Mouse (Mus musculus) embryonic facial prominence, embryonic 15.5 days (tissue): ENCODE data around the gene Rfc2. TPM values are rescaled to one million over a fixed set of nuclear protein-coding genes. Genes with fewer than 3 reads are reported as not detected.

Experiments used
- ATAC-seq: fragments of 200-750 bp; cut with Nextera tagmentation; 2 replicates; pipeline ENCODE4 v1.8.0; 2017; ENCODE audit warnings: low read depth, moderate TSS enrichment; ENCODE audit not compliant: insufficient number of reproducible peaks, low FRiP score, low TSS enrichment
- H3K27ac ChIP-seq: fragments of 300-500 bp; sonication (generic); replicated peaks from 2 replicates; pipeline ENCODE4 v1.5.1; 2015; ENCODE audit warnings: mild to moderate bottlenecking, inconsistent platforms
- H3K27me3 ChIP-seq: fragments of 300-500 bp; sonication (generic); 2 replicates; pipeline ENCODE4 v1.6.1; 2015; ENCODE audit warnings: inconsistent platforms
- H3K36me3 ChIP-seq: fragments of 300-500 bp; sonication (generic); 2 replicates; pipeline ENCODE4 v1.6.1; 2015; ENCODE audit warnings: mild to moderate bottlenecking, inconsistent platforms
- H3K4me1 ChIP-seq: fragments of 300-500 bp; sonication (generic); 2 replicates; pipeline ENCODE4 v1.6.1; 2015; ENCODE audit warnings: inconsistent platforms
- H3K4me2 ChIP-seq: fragments of 300-500 bp; sonication (generic); replicated peaks from 2 replicates; pipeline ENCODE4 v1.6.1; 2015; ENCODE audit warnings: mild to moderate bottlenecking, inconsistent platforms
- H3K4me3 ChIP-seq: fragments of 300-500 bp; sonication (generic); replicated peaks from 2 replicates; pipeline ENCODE4 v1.5.1; 2015; ENCODE audit warnings: mild to moderate bottlenecking, inconsistent platforms
- H3K9ac ChIP-seq: fragments of 300-500 bp; sonication (generic); 2 replicates; pipeline ENCODE4 v1.6.1; 2015; ENCODE audit warnings: inconsistent platforms
- H3K9me3 ChIP-seq: fragments of 300-500 bp; sonication (generic); replicated peaks from 2 replicates; pipeline ENCODE4 v1.6.1; 2016; ENCODE audit warnings: inconsistent platforms
- WGBS: fragments of 180-500 bp; shearing (Covaris S2); methylation state at CpG from one replicate; pipeline ENCODE4 v1.1.7; 2015; 5-methylcytosine and 5-hydroxymethylcytosine counted together
- polyA plus RNA-seq: library from polyadenylated mRNA; unstranded; fragments of >200 nt; fragmentation: Nextera tagmentation; extraction: Ambion mirVana; gene quantifications from 2 replicates; pipeline ENCODE4 v1.2.1, GENCODE M21; 2015

Rfc2 gene
- polyA plus RNA-seq, 1 experiment from 2014 or later = 238 TPM

DNA sequence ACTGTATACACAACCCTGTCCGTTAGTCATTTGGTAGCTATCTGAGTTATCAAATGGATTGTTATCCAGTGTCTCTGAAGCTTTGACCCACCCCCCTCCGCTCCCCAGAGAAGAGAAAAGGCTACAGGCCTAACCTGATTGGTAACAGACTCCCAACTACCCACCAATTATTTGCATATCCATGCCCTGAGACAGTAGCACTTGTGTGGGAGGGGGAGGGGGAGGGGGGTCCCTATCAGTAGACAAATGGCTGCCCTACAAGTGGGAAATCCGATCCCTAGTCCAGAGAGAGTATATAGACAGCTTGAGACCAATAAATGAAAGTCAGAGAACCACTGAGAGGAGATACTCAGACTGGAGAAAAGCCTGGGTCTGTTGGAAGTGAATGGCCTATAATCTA is 13.1 kb upstream of the Rfc2 start:
- Histone ChIP-seq H3K4me3 (no peak overlapping the region), H3K27me3 (no peaks in the 10 kb centered on the region), H3K27ac (peak overlapping the region; percentile 84)

GRCm38 (mm10) chr5:134568964-134569491 is 12.1 kb upstream of the Rfc2 start:
- H3K9ac ChIP-seq = no peak overlapping the region
- H3K27ac ChIP-seq = peak overlapping the region; percentile 84
- WGBS = 37% methylated on average over 8 of the region's 8 CpGs
- ATAC-seq = 0 out of 2 replicates have a peak, but pooled peaks have one; percentile 43
- H3K4me1 ChIP-seq = peaks cover 30% of the 10 kb centered on the region
- H3K27me3 ChIP-seq = no peaks in the 10 kb centered on the region
- no peak overlapping the region for H3K4me2 ChIP-seq
- H3K9me3 ChIP-seq = no peaks in the 10 kb centered on the region
- no peaks in the 10 kb centered on the region for H3K36me3 ChIP-seq
- H3K4me3 ChIP-seq = no peak overlapping the region

More for the DNA sequence above, 13.1 kb upstream of the Rfc2 start:
- H3K4me1 ChIP-seq = peaks cover 28% of the 10 kb centered on the region
- ATAC-seq = no peak
- H3K9me3 ChIP-seq = no peaks in the 10 kb centered on the region
- WGBS = 74% methylated on average over 3 of the region's 3 CpGs
- no peak overlapping the region for H3K4me2 ChIP-seq
- H3K9ac ChIP-seq = no peak overlapping the region
- no peaks in the 10 kb centered on the region for H3K36me3 ChIP-seq

- under 1% methylated on average over 23 of the region's 23 CpGs for WGBS
- Histone ChIP-seq H3K36me3 (no peaks in the 10 kb centered on the region), H3K4me3 (peak overlapping the region; percentile 54), H3K9me3 (no peaks in the 10 kb centered on the region), H3K27ac (peak overlapping the region; percentile 91), H3K27me3 (no peaks in the 10 kb centered on the region), H3K4me2 (peak overlapping the region; percentile 82), H3K9ac (peak overlapping the region; percentile 15), H3K4me1 (peaks cover 30% of the 10 kb centered on the region)
- ATAC-seq = peak; percentile 64
Observed at GRCm38 (mm10) chr5:134571730-134572507, 9.2 kb upstream of the Rfc2 start.

DNA sequence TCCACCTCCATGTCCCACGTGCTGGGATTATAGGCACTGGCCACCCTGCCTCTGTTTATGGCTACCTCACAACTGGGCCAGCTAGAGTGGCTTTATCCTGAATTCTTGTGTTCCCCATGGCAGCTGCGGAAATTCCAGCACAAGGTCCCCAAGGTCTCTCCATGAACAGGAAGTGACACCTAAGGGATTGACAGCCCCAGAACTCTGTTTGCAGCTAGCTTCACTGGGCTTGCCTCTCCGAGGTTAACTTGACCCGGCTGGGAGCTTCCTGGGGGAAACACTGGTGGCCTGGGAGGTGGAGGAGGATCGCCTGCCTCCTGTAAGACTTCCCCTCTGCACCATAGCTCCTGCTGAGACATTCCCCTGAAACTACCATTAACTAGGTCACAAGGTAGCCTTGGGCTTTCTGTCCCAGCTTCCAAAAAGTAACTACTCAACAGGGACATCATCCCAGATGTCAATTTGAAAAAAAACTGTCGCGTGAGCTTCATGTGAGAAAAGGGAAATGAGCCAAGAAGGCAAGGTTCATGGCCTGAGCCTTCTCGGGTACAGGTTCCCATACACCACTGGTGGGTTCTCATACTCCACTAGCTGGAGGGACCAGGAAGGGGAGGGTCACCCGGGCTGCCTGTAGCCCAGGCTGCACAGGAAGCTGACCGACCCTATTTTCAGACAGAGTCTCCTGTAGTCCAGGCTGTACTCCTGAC is 8.5 kb upstream of the Rfc2 start:
- Histone ChIP-seq H3K9ac (peak overlapping the region; percentile 15; the same call in 1 of the 2 replicates), H3K4me2 (peak overlapping the region; percentile 82), H3K36me3 (no peaks in the 10 kb centered on the region), H3K27ac (peak overlapping the region; percentile 91), H3K4me3 (peak overlapping the region; percentile 54), H3K9me3 (no peaks in the 10 kb centered on the region), H3K27me3 (no peaks in the 10 kb centered on the region), H3K4me1 (peaks cover 30% of the 10 kb centered on the region)
- WGBS = 36% methylated on average over 10 of the region's 10 CpGs
- no peak for ATAC-seq

GRCm38 (mm10) chr5:134575833-134576232 is 5.3 kb upstream of the Rfc2 start:
- peaks cover 19% of the 10 kb centered on the region for H3K4me1 ChIP-seq
- 95% methylated on average over 5 of the region's 5 CpGs for WGBS
- H3K9me3 ChIP-seq = no peaks in the 10 kb centered on the region
- no peaks in the 10 kb centered on the region for H3K36me3 ChIP-seq
- no peak overlapping the region for H3K4me2 ChIP-seq
- no peak overlapping the region for H3K9ac ChIP-seq
- H3K27me3 ChIP-seq = no peaks in the 10 kb centered on the region
- no peak overlapping the region for H3K27ac ChIP-seq
- no peak for ATAC-seq
- no peak overlapping the region for H3K4me3 ChIP-seq

- WGBS = 69% methylated on average over 14 of the region's 14 CpGs
- Histone ChIP-seq H3K4me2 (no peak overlapping the region), H3K4me3 (no peak overlapping the region), H3K9me3 (no peaks in the 10 kb centered on the region), H3K36me3 (no peaks in the 10 kb centered on the region), H3K4me1 (peaks cover 12% of the 10 kb centered on the region), H3K27ac (peak overlapping the region; percentile 48; the same call in 1 of the 2 replicates), H3K27me3 (no peaks in the 10 kb centered on the region), H3K9ac (no peak overlapping the region)
- ATAC-seq = no peak
Observed at GRCm38 (mm10) chr5:134576517-134577220, 4.5 kb upstream of the Rfc2 start.

GRCm38 (mm10) chr5:134577534-134577933 is 3.6 kb upstream of the Rfc2 start:
- Histone ChIP-seq H3K27me3 (no peaks in the 10 kb centered on the region), H3K36me3 (no peaks in the 10 kb centered on the region), H3K9me3 (no peaks in the 10 kb centered on the region), H3K27ac (peak overlapping the region; percentile 48), H3K4me3 (no peak overlapping the region), H3K4me2 (no peak overlapping the region), H3K4me1 (peaks cover 7% of the 10 kb centered on the region), H3K9ac (no peak overlapping the region)
- 0 out of 2 replicates have a peak, but pooled peaks have one; percentile 39 for ATAC-seq
- WGBS = 53% methylated on average over 7 of the region's 7 CpGs

DNA sequence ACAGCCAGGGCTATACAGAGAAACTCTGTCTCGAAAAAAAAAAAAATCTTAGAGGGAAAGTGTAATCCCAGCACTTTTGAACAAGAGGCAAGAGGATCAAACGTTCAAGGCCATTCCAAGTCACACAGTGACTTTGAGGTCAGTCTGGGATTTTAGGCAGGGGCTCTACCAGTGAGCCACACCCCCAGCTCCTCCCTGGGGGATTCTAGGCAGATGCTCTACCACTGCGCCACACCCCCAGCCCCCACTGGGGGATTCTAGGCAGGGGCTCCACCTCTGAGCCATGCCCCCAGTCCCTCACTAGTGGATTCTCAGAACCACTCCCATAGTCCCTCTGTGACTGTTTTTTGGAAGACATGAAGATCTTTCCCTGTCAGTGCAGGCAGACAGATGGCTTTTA is 2.0 kb upstream of the Rfc2 start:
- Histone ChIP-seq H3K9me3 (no peaks in the 10 kb centered on the region), H3K4me3 (no peak overlapping the region), H3K9ac (no peak overlapping the region), H3K36me3 (no peaks in the 10 kb centered on the region), H3K4me1 (peaks cover 12% of the 10 kb centered on the region), H3K4me2 (no peak overlapping the region), H3K27me3 (no peaks in the 10 kb centered on the region), H3K27ac (no peak overlapping the region)
- no peak for ATAC-seq
- 59% methylated on average over 3 of the region's 3 CpGs for WGBS

DNA sequence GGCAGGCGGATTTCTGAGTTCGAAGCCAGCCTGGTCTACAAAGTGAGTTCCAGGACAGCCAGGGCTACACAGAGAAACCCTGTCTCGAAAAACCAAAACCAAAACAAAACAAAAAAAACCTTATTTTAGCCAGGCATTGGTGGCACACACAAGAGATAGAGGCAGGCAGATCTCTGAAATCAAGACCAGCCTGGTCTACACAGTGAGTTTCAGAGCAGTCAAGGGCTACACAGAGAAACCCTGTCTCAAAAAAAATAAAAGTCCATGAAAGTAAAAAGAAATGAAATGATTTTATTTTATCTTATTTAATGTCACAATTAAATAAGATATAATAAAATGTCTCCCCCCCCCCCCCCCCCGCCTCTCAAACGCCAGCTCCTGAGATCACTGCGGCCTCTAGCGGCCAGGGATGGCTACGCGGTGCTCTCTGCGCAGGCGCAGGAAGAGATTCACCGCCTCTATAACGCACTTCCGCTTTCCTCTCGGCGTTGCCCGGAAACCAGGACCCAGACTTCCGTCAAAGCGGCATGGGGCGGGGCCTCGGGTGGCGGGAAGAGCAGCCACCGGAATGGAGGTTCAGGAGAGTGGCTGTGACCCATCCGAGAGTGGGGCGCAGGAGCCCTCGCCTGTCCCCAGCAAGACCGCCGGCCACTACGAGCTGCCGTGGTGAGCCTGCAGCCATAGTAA is 1.2 kb downstream of the Rfc2 start:
- H3K9ac ChIP-seq = peak overlapping the region; percentile 87
- H3K27me3 ChIP-seq = no peaks in the 10 kb centered on the region
- peak overlapping the region; percentile 59; the same call in 1 of the 2 replicates for H3K27ac ChIP-seq
- 8% methylated on average over 28 of the region's 30 CpGs for WGBS
- peak; percentile 91 for ATAC-seq
- H3K4me1 ChIP-seq = peaks cover 16% of the 10 kb centered on the region
- H3K36me3 ChIP-seq = peaks cover 8% of the 10 kb centered on the region; the same call in 1 of the 2 replicates
- H3K9me3 ChIP-seq = no peaks in the 10 kb centered on the region
- H3K4me3 ChIP-seq = peak overlapping the region; percentile 98
- peak overlapping the region; percentile 77 for H3K4me2 ChIP-seq

- 25% methylated on average over 15 of the region's 15 CpGs for WGBS
- Histone ChIP-seq H3K9me3 (no peaks in the 10 kb centered on the region), H3K27ac (0 out of 2 replicates have a peak overlapping the region, but pooled peaks have one; percentile 59), H3K4me2 (peak overlapping the region; percentile 77), H3K4me3 (peak overlapping the region; percentile 98), H3K9ac (peak overlapping the region; percentile 87), H3K27me3 (no peaks in the 10 kb centered on the region), H3K4me1 (peaks cover 16% of the 10 kb centered on the region), H3K36me3 (peaks cover 10% of the 10 kb centered on the region; the same call in 1 of the 2 replicates)
- no peak for ATAC-seq
Observed at GRCm38 (mm10) chr5:134583006-134583883, 2.1 kb downstream of the Rfc2 start.
